Mouse (Mus musculus) lung, embryonic 14.5 days (tissue): Measurements from ENCODE around the gene Abca7. TPM values are rescaled to one million over a fixed set of nuclear protein-coding genes. Genes with fewer than 3 reads are reported as not detected.
A peak's percentile ranks its signal among the peaks of the same experiment; 100 is the strongest.

Experiments used
- ATAC-seq: fragments of 200-750 bp; cut with Nextera tagmentation; 2 replicates; pipeline ENCODE4 v1.8.0; 2017; ENCODE audit warnings: mild to moderate bottlenecking, moderate TSS enrichment, moderate library complexity; ENCODE audit not compliant: insufficient read depth
- DNase-seq: peaks from one replicate; pipeline ENCODE4 v3.0.0-alpha.2; 2015
- H3K27ac ChIP-seq: fragments of 300-500 bp; sonication (generic); 2 replicates; pipeline ENCODE4 v1.5.1; 2014; ENCODE audit warnings: low read depth, mild to moderate bottlenecking, moderate library complexity
- H3K27me3 ChIP-seq: fragments of 300-500 bp; sonication (generic); 2 replicates; pipeline ENCODE4 v1.6.1; 2014; ENCODE audit warnings: low read length, control low read depth; ENCODE audit not compliant: insufficient read depth
- H3K36me3 ChIP-seq: fragments of 300-500 bp; sonication (generic); 2 replicates; pipeline ENCODE4 v1.6.1; 2014; ENCODE audit warnings: control low read depth; ENCODE audit not compliant: insufficient read depth
- H3K4me1 ChIP-seq: fragments of 300-500 bp; sonication (generic); 2 replicates; pipeline ENCODE4 v1.6.1; 2014; ENCODE audit warnings: antibody characterized with exemption, control low read depth; ENCODE audit not compliant: insufficient read depth
- H3K4me2 ChIP-seq: fragments of 300-500 bp; sonication (generic); 2 replicates; pipeline ENCODE4 v1.6.1; 2014; ENCODE audit warnings: mild to moderate bottlenecking
- H3K4me3 ChIP-seq: fragments of 300-500 bp; sonication (generic); 2 replicates; pipeline ENCODE4 v1.5.1; 2014; ENCODE audit warnings: low read depth, low read length
- H3K9ac ChIP-seq: fragments of 300-500 bp; sonication (generic); 2 replicates; pipeline ENCODE4 v1.6.1; 2014
- H3K9me3 ChIP-seq: fragments of 300-500 bp; sonication (generic); 2 replicates; pipeline ENCODE4 v1.6.1; 2016; ENCODE audit warnings: low read depth, low read length, control low read depth
- CTCF ChIP-seq: IDR thresholded peaks from 2 replicates; pipeline ENCODE4 v1.5.1; 2016; ENCODE audit warnings: antibody characterized with exemption, low read depth
- WGBS: fragments of 180-500 bp; shearing (Covaris S2); extraction: QIAGEN DNeasy Blood & Tissue Kit; methylation state at CpG from one replicate; pipeline ENCODE4 v1.1.7; 2014; 5-methylcytosine and 5-hydroxymethylcytosine counted together
- polyA plus RNA-seq: library from polyadenylated mRNA; unstranded; fragments of >200 nt; fragmentation: Nextera tagmentation; extraction: Ambion mirVana; gene quantifications from 2 replicates; pipeline ENCODE4 v1.2.1, GENCODE M21; 2014

Abca7 gene
- polyA plus RNA-seq, 1 experiment from 2014 or later = 3.5 TPM

DNA sequence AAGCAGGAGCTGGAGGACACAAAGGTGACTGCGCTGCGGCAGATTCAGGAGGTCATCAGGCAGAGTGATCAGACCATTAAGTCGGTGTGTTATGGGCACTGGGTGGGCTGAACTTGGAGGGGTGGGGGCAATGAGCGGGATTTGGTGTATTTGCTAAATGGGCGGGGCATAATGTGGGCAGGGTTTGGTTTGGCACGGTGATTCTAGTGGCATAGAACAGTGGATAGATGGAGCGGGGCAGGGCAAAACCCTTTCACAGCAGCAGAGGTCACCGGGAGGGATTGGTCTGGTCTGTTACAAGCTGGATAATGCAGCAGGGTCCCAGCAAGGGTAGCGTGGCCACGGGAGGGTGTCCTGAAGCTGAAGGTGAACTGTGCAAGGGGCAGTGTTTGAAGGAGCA, 29.2 kb downstream of the Abca7 start:
- no peaks in the 10 kb centered on the region for H3K4me1 ChIP-seq
- no peak for ATAC-seq
- H3K4me3 ChIP-seq = no peak overlapping the region
- H3K27ac ChIP-seq = no peak overlapping the region
- WGBS = 74% methylated on average over 10 of the region's 10 CpGs
- no peaks in the 10 kb centered on the region for H3K9me3 ChIP-seq
- peaks cover 44% of the 10 kb centered on the region for H3K36me3 ChIP-seq
- H3K27me3 ChIP-seq = no peaks in the 10 kb centered on the region
- DNase-seq = no peak
- no peak overlapping the region for H3K9ac ChIP-seq
- H3K4me2 ChIP-seq = no peak overlapping the region
- no peak for TF ChIP-seq CTCF

GRCm38 (mm10) chr10:80025889-80026288, 29.6 kb downstream of the Abca7 start:
- no peak for DNase-seq
- Histone ChIP-seq H3K9ac (no peak overlapping the region), H3K27me3 (no peaks in the 10 kb centered on the region), H3K4me2 (no peak overlapping the region), H3K36me3 (peaks cover 43% of the 10 kb centered on the region), H3K27ac (no peak overlapping the region), H3K4me1 (no peaks in the 10 kb centered on the region), H3K4me3 (no peak overlapping the region), H3K9me3 (no peaks in the 10 kb centered on the region)
- 0 out of 2 replicates have a peak, but pooled peaks have one; percentile 25 for ATAC-seq
- 61% methylated on average over 12 of the region's 12 CpGs for WGBS
- TF ChIP-seq CTCF = no peak

- no peak for DNase-seq
- TF ChIP-seq CTCF = no peak
- H3K9me3 ChIP-seq = no peaks in the 10 kb centered on the region
- WGBS = 67% methylated on average over 20 of the region's 20 CpGs
- 0 out of 2 replicates have a peak, but pooled peaks have one; percentile 1 for ATAC-seq
- no peaks in the 10 kb centered on the region for H3K27me3 ChIP-seq
- peaks cover 38% of the 10 kb centered on the region for H3K36me3 ChIP-seq
- no peak overlapping the region for H3K4me2 ChIP-seq
- H3K4me3 ChIP-seq = no peak overlapping the region
- H3K4me1 ChIP-seq = peaks cover 5% of the 10 kb centered on the region; the same call in 1 of the 2 replicates
- H3K9ac ChIP-seq = no peak overlapping the region
- no peak overlapping the region for H3K27ac ChIP-seq
Measured at GRCm38 (mm10) chr10:80027681-80028520, 31.6 kb downstream of the Abca7 start.

DNA sequence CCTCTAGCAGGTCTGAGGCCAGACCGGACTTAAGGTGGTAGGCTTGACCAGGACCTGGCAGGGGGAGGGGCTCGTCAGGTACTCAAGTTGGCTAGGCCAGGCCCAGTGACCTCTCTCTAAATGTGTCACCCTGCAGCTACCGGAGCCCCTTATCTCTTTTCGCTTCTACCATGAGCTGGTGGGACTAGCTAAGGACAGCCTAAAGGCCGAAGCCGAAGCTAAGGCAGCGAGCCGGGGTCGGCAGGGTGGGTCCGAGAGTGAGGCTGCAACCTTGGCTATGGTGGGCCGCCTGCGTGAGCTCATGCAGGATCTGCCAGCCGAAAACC, 32.2 kb downstream of the Abca7 start:
- Histone ChIP-seq H3K27me3 (no peaks in the 10 kb centered on the region), H3K27ac (no peak overlapping the region), H3K4me3 (no peak overlapping the region), H3K9ac (no peak overlapping the region), H3K4me1 (peaks cover 11% of the 10 kb centered on the region; the same call in 1 of the 2 replicates), H3K4me2 (no peak overlapping the region), H3K36me3 (peaks cover 38% of the 10 kb centered on the region), H3K9me3 (no peaks in the 10 kb centered on the region)
- WGBS = 90% methylated on average over 13 of the region's 13 CpGs
- DNase-seq (no peak), ATAC-seq (no peak)
- no peak for TF ChIP-seq CTCF

DNA sequence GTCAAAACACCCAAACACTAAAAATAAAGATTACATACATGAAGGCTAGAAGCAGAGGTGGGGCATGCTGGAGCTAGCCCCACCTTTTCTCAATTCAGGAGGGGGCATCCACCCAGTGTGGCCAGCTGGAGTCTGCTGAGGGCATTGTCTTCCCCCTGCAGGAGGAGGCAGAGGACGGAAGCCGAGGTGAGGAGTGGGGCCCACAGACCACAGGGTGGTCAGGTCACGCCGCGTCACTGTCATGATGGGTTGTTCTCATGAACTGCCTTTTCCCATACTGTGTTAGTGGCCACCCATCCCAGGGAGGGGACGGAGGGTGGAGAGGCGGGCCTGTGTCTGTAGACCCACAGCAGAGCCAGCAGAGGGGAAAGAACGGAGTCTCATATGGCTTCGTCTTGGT, 33.9 kb downstream of the Abca7 start:
- DNase-seq (no peak), ATAC-seq (no peak)
- H3K9me3 ChIP-seq = no peaks in the 10 kb centered on the region
- H3K9ac ChIP-seq = no peak overlapping the region
- no peak for TF ChIP-seq CTCF
- peaks cover 14% of the 10 kb centered on the region; the same call in 1 of the 2 replicates for H3K4me1 ChIP-seq
- peaks cover 44% of the 10 kb centered on the region for H3K36me3 ChIP-seq
- no peaks in the 10 kb centered on the region for H3K27me3 ChIP-seq
- 79% methylated on average over 9 of the region's 9 CpGs for WGBS
- H3K4me2 ChIP-seq = no peak overlapping the region
- H3K4me3 ChIP-seq = no peak overlapping the region
- H3K27ac ChIP-seq = no peak overlapping the region

DNA sequence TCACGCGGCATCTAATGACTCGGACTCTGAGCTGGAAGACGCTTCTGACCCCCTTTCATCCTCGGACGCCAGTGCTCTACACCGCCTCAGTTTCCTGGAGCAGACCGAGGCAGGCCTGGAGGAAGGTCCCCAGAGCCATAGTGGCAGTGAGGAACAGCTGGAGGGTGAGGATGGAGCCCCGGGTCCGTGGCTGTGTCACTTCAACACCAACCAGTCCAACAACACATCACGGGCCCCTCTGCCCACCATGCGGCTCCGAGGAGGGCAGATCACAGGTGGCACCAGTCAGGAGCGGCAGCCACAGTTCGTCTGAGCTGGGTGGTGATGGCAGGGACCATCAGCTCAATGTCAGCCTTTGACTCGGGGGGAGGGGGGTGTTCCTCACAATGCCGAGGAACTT, 34.4 kb downstream of the Abca7 start:
- H3K9ac ChIP-seq = no peak overlapping the region
- no peak for DNase-seq
- no peak for TF ChIP-seq CTCF
- H3K9me3 ChIP-seq = no peaks in the 10 kb centered on the region
- H3K4me3 ChIP-seq = no peak overlapping the region
- H3K27ac ChIP-seq = no peak overlapping the region
- H3K4me1 ChIP-seq = peaks cover 14% of the 10 kb centered on the region; the same call in 1 of the 2 replicates
- H3K36me3 ChIP-seq = peaks cover 49% of the 10 kb centered on the region
- no peak for ATAC-seq
- no peaks in the 10 kb centered on the region for H3K27me3 ChIP-seq
- WGBS = 76% methylated on average over 17 of the region's 17 CpGs
- H3K4me2 ChIP-seq = no peak overlapping the region

GRCm38 (mm10) chr10:80032799-80033480, 36.6 kb downstream of the Abca7 start:
- peak; percentile 56 for ATAC-seq
- TF ChIP-seq CTCF = no peak
- no peaks in the 10 kb centered on the region for H3K9me3 ChIP-seq
- H3K36me3 ChIP-seq = peaks cover 55% of the 10 kb centered on the region
- WGBS = 21% methylated on average over 5 of the region's 5 CpGs
- H3K4me2 ChIP-seq = peak overlapping the region; percentile 15; the same call in 1 of the 2 replicates
- H3K4me1 ChIP-seq = peaks cover 16% of the 10 kb centered on the region; the same call in 1 of the 2 replicates
- H3K27me3 ChIP-seq = no peaks in the 10 kb centered on the region
- H3K9ac ChIP-seq = peak overlapping the region; percentile 26
- peak; percentile 75 for DNase-seq
- H3K27ac ChIP-seq = peak overlapping the region; percentile 70
- no peak overlapping the region for H3K4me3 ChIP-seq
